Mouse (Mus musculus) liver, embryonic 15.5 days (tissue): ENCODE measurements around the gene Ptprj. TPM values are rescaled to one million over a fixed set of nuclear protein-coding genes. Genes with fewer than 3 reads are reported as not detected.

Experiments
- ATAC-seq: fragments of 200-750 bp; cut with Nextera tagmentation; 2 replicates; pipeline ENCODE4 v1.8.0; 2017; ENCODE audit warnings: moderate number of reproducible peaks, mild to moderate bottlenecking, moderate library complexity; ENCODE audit not compliant: insufficient read depth
- H3K27ac ChIP-seq: fragments of 300-500 bp; sonication (generic); replicated peaks from 2 replicates; pipeline ENCODE4 v1.5.1; 2015; ENCODE audit warnings: mild to moderate bottlenecking, inconsistent platforms
- H3K27me3 ChIP-seq: fragments of 300-500 bp; sonication (generic); 2 replicates; pipeline ENCODE4 v1.6.1; 2015; ENCODE audit warnings: mild to moderate bottlenecking, inconsistent platforms
- H3K36me3 ChIP-seq: fragments of 300-500 bp; sonication (generic); replicated peaks from 2 replicates; pipeline ENCODE4 v1.6.1; 2015; ENCODE audit warnings: moderate library complexity, mild to moderate bottlenecking, inconsistent platforms
- H3K4me1 ChIP-seq: fragments of 300-500 bp; sonication (generic); replicated peaks from 2 replicates; pipeline ENCODE4 v1.6.1; 2015; ENCODE audit warnings: inconsistent platforms
- H3K4me2 ChIP-seq: fragments of 300-500 bp; sonication (generic); 2 replicates; pipeline ENCODE4 v1.6.1; 2015; ENCODE audit warnings: moderate library complexity, mild to moderate bottlenecking, inconsistent platforms
- H3K4me3 ChIP-seq: fragments of 300-500 bp; sonication (generic); replicated peaks from 2 replicates; pipeline ENCODE4 v1.5.1; 2015; ENCODE audit warnings: mild to moderate bottlenecking, inconsistent platforms
- H3K9ac ChIP-seq: fragments of 300-500 bp; sonication (generic); 2 replicates; pipeline ENCODE4 v1.6.1; 2015; ENCODE audit warnings: moderate library complexity, mild to moderate bottlenecking, inconsistent platforms
- H3K9me3 ChIP-seq: fragments of 300-500 bp; sonication (generic); replicated peaks from 2 replicates; pipeline ENCODE4 v1.6.1; 2016; ENCODE audit warnings: inconsistent platforms
- WGBS: fragments of 180-500 bp; shearing (Covaris S2); methylation state at CpG from one replicate; pipeline ENCODE4 v1.1.7; 2015; ENCODE audit warnings: mixed read lengths; ENCODE audit not compliant: insufficient replicate concordance; 5-methylcytosine and 5-hydroxymethylcytosine counted together
- polyA plus RNA-seq: library from polyadenylated mRNA; unstranded; fragments of >200 nt; fragmentation: Nextera tagmentation; extraction: Ambion mirVana; gene quantifications from 2 replicates; pipeline ENCODE4 v1.2.1, GENCODE M21; 2015

Gene Ptprj
- polyA plus RNA-seq, 1 experiment from 2014 or later: 2.0 TPM

- H3K9me3 ChIP-seq: no peaks in the 10 kb centered on the region
- H3K27ac ChIP-seq: no peak overlapping the region
- H3K9ac ChIP-seq: no peak overlapping the region
- H3K4me2 ChIP-seq: no peak overlapping the region
- no peak overlapping the region for H3K4me3 ChIP-seq
- H3K36me3 ChIP-seq: no peaks in the 10 kb centered on the region
- no peak for ATAC-seq
- H3K4me1 ChIP-seq: peaks cover 28% of the 10 kb centered on the region
- WGBS: 78% methylated on average over 13 of the region's 13 CpGs
- H3K27me3 ChIP-seq: no peaks in the 10 kb centered on the region
Measured at GRCm38 (mm10) chr2:90480747-90481308, 99.6 kb downstream of the Ptprj start.

DNA sequence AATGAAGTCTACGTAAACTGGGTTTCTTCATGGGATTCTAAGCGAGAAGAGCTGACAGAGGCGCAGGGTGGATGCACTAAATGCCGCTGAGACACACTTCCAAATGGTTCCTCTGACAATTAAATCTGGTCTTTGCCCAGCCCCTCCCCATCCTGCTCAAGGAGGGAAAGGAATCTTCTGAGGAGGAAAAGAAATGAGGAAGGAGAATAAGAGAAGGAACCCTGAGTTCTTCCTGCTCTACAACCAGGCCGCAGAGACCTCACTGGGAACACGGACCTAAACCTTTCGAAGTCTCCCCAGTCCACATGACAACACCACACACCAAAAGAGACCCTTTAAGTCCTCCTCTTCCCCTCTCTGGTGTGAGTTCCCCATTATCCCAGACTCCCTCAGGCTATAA is 101.9 kb downstream of the Ptprj start:
- Histone ChIP-seq H3K36me3 (no peaks in the 10 kb centered on the region), H3K27me3 (no peaks in the 10 kb centered on the region), H3K27ac (no peak overlapping the region), H3K4me3 (no peak overlapping the region), H3K9me3 (no peaks in the 10 kb centered on the region), H3K4me1 (peaks cover 35% of the 10 kb centered on the region), H3K9ac (no peak overlapping the region), H3K4me2 (no peak overlapping the region)
- 71% methylated on average over 7 of the region's 7 CpGs for WGBS
- ATAC-seq: no peak

- no peak for ATAC-seq
- H3K4me2 ChIP-seq: no peak overlapping the region
Measured at GRCm38 (mm10) chr2:90477617-90478016, 102.8 kb downstream of the Ptprj start.

GRCm38 (mm10) chr2:90476792-90477191 is 103.7 kb downstream of the Ptprj start:
- no peak overlapping the region for H3K4me2 ChIP-seq
- no peaks in the 10 kb centered on the region for H3K27me3 ChIP-seq
- H3K9me3 ChIP-seq: no peaks in the 10 kb centered on the region
- H3K4me3 ChIP-seq: no peak overlapping the region
- H3K36me3 ChIP-seq: no peaks in the 10 kb centered on the region
- 32% methylated on average over 5 of the region's 5 CpGs for WGBS
- ATAC-seq: no peak
- no peak overlapping the region for H3K27ac ChIP-seq
- H3K9ac ChIP-seq: no peak overlapping the region
- H3K4me1 ChIP-seq: peaks cover 35% of the 10 kb centered on the region

More at GRCm38 (mm10) chr2:90477617-90478016, 102.8 kb downstream of the Ptprj start:
- H3K4me3 ChIP-seq: no peak overlapping the region
- H3K36me3 ChIP-seq: no peaks in the 10 kb centered on the region
- 51% methylated on average over 8 of the region's 8 CpGs for WGBS
- H3K9me3 ChIP-seq: no peaks in the 10 kb centered on the region
- peaks cover 35% of the 10 kb centered on the region for H3K4me1 ChIP-seq
- H3K27ac ChIP-seq: no peak overlapping the region
- no peaks in the 10 kb centered on the region for H3K27me3 ChIP-seq
- H3K9ac ChIP-seq: no peak overlapping the region

DNA sequence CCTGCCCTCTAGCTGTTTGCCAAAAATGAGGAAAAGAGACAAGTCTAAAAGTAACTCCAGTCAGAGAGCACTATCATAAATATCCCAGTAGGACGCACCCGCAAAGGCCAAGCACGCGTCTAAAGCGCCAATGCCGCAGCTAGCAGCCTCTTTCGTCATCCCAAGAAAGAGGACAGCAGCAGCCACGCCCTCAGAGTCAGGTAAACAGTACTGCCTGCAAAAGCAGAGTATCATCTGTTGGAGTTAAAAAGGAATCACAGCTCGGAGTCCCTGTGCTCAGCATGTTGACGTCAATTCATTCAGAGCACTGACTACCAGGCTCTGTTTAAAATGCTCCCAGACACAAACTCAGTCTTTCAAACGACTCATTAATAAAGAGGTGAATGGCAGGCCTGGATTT is 104.1 kb downstream of the Ptprj start:
- H3K27ac ChIP-seq: no peak overlapping the region

GRCm38 (mm10) chr2:90474593-90475405 is 105.6 kb downstream of the Ptprj start:
- H3K9ac ChIP-seq: 0 out of 2 replicates have a peak overlapping the region, but pooled peaks have one; percentile 7
- 4% methylated on average over 11 of the region's 11 CpGs for WGBS
- peaks cover 35% of the 10 kb centered on the region for H3K4me1 ChIP-seq
- no peaks in the 10 kb centered on the region for H3K36me3 ChIP-seq
- no peaks in the 10 kb centered on the region for H3K27me3 ChIP-seq
- H3K9me3 ChIP-seq: no peaks in the 10 kb centered on the region
- H3K4me2 ChIP-seq: peak overlapping the region; percentile 63
- peak overlapping the region; percentile 34; the same call in 1 of the 2 replicates for H3K27ac ChIP-seq
- H3K4me3 ChIP-seq: peak overlapping the region; percentile 39
- ATAC-seq: peak; percentile 71

More for the DNA sequence above, 104.1 kb downstream of the Ptprj start:
- Histone ChIP-seq H3K9me3 (no peaks in the 10 kb centered on the region), H3K36me3 (no peaks in the 10 kb centered on the region), H3K9ac (no peak overlapping the region), H3K4me3 (no peak overlapping the region), H3K4me1 (peaks cover 35% of the 10 kb centered on the region), H3K4me2 (no peak overlapping the region), H3K27me3 (no peaks in the 10 kb centered on the region)
- 76% methylated on average over 11 of the region's 11 CpGs for WGBS
- ATAC-seq: no peak

- no peak overlapping the region for H3K27ac ChIP-seq
- 72% methylated on average over 4 of the region's 4 CpGs for WGBS
- no peak overlapping the region for H3K9ac ChIP-seq
- no peak overlapping the region for H3K4me3 ChIP-seq
- H3K4me2 ChIP-seq: no peak overlapping the region
- H3K36me3 ChIP-seq: 0 out of 2 replicates have a peak, but pooled peaks cover 5% of the 10 kb centered on the region
- no peaks in the 10 kb centered on the region for H3K27me3 ChIP-seq
- no peaks in the 10 kb centered on the region for H3K9me3 ChIP-seq
- H3K4me1 ChIP-seq: peaks cover 24% of the 10 kb centered on the region
- no peak for ATAC-seq
Measured at GRCm38 (mm10) chr2:90472701-90473100, 107.7 kb downstream of the Ptprj start.

GRCm38 (mm10) chr2:90470122-90470521 is 110.3 kb downstream of the Ptprj start:
- 41% methylated on average over 6 of the region's 6 CpGs for WGBS
- Histone ChIP-seq H3K9ac (no peak overlapping the region), H3K36me3 (0 out of 2 replicates have a peak, but pooled peaks cover 5% of the 10 kb centered on the region), H3K27ac (no peak overlapping the region), H3K9me3 (no peaks in the 10 kb centered on the region), H3K4me2 (no peak overlapping the region), H3K27me3 (no peaks in the 10 kb centered on the region), H3K4me3 (no peak overlapping the region), H3K4me1 (peaks cover 4% of the 10 kb centered on the region)
- no peak for ATAC-seq

- H3K4me2 ChIP-seq: no peak overlapping the region
- 68% methylated on average over 7 of the region's 7 CpGs for WGBS
- H3K9me3 ChIP-seq: no peaks in the 10 kb centered on the region
- H3K27ac ChIP-seq: no peak overlapping the region
- H3K9ac ChIP-seq: no peak overlapping the region
- no peaks in the 10 kb centered on the region for H3K4me1 ChIP-seq
- no peak for ATAC-seq
- H3K36me3 ChIP-seq: peaks cover 20% of the 10 kb centered on the region; the same call in 1 of the 2 replicates
- H3K27me3 ChIP-seq: no peaks in the 10 kb centered on the region
- no peak overlapping the region for H3K4me3 ChIP-seq
Measured at GRCm38 (mm10) chr2:90466480-90466879, 114.0 kb downstream of the Ptprj start.

DNA sequence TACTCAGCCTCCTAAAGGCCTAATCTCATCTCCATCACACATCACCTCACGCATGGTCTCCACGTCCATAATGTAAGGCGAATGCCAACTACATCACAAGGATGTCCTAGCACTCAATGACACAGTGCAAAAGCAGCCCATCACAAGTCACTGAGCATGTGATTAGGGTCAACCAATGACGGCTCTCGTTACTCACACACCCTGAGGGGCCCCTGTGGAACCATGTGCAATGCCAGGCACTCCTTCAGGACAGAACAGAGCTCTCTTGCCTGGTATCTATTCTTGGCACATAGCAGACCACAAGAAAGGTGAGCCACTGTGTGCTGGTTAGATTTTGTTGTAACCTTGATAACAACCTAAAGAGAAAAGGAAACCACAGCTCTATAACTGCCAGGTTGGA is 116.7 kb downstream of the Ptprj start:
- WGBS: 75% methylated on average over 5 of the region's 5 CpGs

GRCm38 (mm10) chr2:90462252-90462651 is 118.2 kb downstream of the Ptprj start:
- no peak overlapping the region for H3K9ac ChIP-seq
- no peak overlapping the region for H3K4me3 ChIP-seq
- H3K27me3 ChIP-seq: no peaks in the 10 kb centered on the region
- H3K36me3 ChIP-seq: peaks cover 38% of the 10 kb centered on the region
- no peak overlapping the region for H3K4me2 ChIP-seq
- ATAC-seq: no peak
- H3K4me1 ChIP-seq: no peaks in the 10 kb centered on the region
- H3K9me3 ChIP-seq: no peaks in the 10 kb centered on the region
- H3K27ac ChIP-seq: no peak overlapping the region

More for the DNA sequence above, 116.7 kb downstream of the Ptprj start:
- no peak overlapping the region for H3K9ac ChIP-seq
- peaks cover 34% of the 10 kb centered on the region for H3K36me3 ChIP-seq
- H3K4me2 ChIP-seq: no peak overlapping the region
- no peaks in the 10 kb centered on the region for H3K27me3 ChIP-seq
- no peak for ATAC-seq
- no peaks in the 10 kb centered on the region for H3K4me1 ChIP-seq
- H3K4me3 ChIP-seq: no peak overlapping the region
- no peaks in the 10 kb centered on the region for H3K9me3 ChIP-seq
- no peak overlapping the region for H3K27ac ChIP-seq
